Mouse (Mus musculus) heart, postnatal 4 days (tissue): Measurements from ENCODE around the gene Taf5l. TPM values are rescaled to one million over a fixed set of nuclear protein-coding genes. Genes with fewer than 3 reads are reported as not detected.
"Not testable (repeated sequence)": the region's sequence is repeated elsewhere in the genome, so short reads cannot be mapped to it uniquely, and the experiment has no call there.

ENCODE experiments used
- DNase-seq: peaks from one replicate; pipeline ENCODE4 v3.0.0; 2021
- total RNA-seq, 2 experiments: library from RNA; stranded (reverse); gene quantifications; 2 replicates each; pipeline ENCODE4 v1.2.3; 2021

The Taf5l gene
- total RNA-seq, result 10 to 100 TPM; 27.5 to 29.9 TPM

- DNase-seq, result peak; percentile 94
Measured at GRCm38 (mm10) chr8:124021237-124022227, at the start of gene Taf5l, which contains the start of gene Urb2. Taf5l (minus strand) TSS chr8:124021397. Urb2 (plus strand) TSS chr8:124021508.

DNA sequence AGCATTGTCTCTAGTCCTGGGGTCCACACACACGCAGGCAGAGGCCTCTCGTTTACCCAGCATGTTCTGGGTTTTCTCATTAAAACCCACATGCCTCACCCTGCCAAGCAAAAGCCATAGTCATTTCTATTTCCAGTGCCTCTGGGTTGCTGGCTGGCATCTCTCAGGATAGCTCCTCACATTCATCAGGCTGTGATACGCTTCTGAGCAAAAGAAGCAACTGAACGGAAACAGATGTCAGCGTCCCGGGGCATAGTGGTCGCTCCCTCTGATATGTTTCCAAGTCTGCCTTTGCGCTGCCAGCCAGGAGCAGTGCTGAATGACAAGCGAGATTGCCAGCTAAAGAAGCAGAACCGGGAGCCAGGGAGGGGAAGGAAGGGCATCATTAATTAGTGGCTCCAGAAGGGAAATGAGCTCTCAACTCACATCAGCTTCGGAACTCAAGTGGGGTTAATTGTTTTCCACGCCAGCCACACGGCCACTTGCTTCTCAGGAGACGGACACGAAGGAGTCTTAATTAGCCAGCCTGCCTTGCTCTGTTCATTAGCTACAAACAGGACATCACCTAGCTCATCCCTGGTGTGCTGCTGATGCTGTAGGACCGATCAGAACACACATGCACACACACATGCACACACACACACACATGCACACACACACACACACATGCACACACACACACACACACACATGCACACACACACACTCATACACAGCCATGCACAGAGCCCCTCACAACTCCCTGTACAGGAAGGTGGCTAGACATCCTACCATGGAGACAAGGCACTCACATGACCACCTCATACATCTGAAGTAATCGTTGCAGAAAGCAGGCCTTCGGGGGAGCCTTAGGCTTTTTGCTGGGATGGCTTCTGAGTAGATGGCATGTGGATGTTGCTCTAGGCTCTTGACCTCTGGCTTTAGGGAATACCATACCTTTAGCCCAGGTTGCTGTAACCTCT is 49.4 kb upstream of the Taf5l start:
- DNase-seq, result peak; percentile 69

GRCm38 (mm10) chr8:124067059-124067750 is 46.0 kb upstream of the Taf5l start:
- no peak for DNase-seq

DNA sequence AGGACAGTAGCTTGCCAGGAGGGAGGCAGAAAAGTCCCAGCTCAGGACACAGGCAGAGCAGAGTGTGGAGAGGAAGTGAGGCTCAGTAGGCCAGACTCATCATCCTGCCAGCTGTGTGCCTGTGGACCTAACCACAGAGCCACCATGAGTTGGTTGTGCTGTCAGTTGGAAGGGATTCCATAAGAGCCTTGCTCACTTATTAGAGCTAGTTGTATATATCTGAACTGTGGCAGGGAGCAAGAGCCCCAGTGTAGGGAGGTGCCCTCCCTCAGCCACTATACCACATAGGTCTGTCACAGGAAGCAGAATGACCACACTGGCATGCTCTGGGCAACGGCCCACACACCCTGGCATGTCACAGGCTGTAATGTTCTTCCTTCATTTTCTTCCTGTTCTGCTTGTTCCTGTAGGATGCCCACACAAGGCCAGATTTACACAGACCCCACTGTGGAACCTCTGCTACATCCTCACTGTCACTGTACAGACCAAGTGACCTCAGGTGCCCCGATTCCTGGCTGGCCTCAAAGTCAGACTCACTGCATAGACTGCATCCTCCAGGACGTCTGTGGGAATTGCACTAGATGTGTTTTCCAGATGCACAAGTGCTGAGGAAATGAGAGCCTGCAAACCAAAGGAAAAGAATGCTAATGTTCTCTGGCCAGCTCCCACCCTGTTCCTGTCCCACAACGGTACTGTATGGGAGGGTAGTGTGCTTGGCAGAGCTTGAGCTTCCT is 45.3 kb upstream of the Taf5l start:
- peak; percentile 61 for DNase-seq

- DNase-seq, result no peak
Measured at GRCm38 (mm10) chr8:124056832-124057655, 35.8 kb upstream of the Taf5l start.

DNA sequence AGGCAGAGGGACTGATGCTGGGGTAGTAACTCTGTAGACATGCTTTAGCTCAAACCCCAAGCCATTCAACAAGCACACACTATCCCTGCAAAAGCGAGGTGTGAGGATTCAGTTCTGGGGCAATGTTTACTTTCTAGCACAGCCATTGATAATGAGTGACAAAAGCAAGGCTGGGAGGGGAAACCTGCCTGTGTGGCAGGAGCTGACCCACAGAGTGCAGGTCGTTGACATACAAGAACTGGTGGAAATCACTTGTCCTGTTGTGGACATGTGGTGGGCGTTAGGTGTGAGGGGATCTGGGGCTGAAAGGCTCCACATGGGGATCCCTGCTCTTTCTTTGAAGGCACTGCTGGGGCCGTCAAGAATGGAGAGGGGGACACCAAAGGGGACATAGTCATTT is 31.4 kb upstream of the Taf5l start:
- DNase-seq, result no peak

GRCm38 (mm10) chr8:124052110-124052509 is 30.9 kb upstream of the Taf5l start:
- peak; percentile 86 for DNase-seq

DNA sequence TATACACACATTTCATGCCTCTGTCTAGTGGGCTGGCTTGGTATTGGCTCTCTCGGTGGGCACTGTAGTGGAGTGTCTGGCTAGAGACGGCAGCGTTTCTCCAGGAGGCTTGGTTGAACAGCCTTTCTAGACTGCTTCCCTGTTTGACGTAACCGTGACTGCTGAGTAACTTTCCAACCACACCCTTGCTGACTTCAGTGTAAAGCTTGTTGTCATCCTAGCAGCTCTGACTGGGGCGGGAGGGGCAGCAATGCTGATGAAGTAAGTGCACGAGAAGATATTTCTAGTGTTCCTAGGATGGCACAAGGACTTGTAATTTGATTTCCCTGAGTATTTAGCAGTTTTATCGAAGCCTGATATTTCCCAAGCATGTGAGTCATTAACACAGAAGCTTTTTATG is 24.7 kb upstream of the Taf5l start:
- DNase-seq, result no peak

DNA sequence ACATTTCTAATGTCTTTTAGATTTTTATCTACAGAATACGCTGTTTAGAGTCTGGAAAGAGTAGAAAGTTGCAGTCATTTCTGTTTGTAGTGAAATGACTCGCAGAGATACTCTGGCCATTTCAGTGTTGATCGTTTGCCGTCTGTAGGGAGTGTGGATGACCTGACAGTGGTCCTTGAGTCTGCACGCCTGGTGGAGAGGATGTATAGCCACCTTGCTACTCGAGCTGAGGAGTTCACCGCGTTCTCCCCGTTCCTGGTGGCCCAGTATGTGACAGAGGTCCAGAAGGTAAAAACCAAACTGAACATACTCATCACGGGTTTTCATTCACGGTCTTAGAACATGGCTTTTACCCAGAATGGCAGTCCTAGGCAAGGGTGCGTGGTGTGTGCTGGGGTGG is 23.7 kb upstream of the Taf5l start:
- DNase-seq, result no peak

- no peak for DNase-seq
Measured at GRCm38 (mm10) chr8:124044421-124044820, 23.2 kb upstream of the Taf5l start.

DNA sequence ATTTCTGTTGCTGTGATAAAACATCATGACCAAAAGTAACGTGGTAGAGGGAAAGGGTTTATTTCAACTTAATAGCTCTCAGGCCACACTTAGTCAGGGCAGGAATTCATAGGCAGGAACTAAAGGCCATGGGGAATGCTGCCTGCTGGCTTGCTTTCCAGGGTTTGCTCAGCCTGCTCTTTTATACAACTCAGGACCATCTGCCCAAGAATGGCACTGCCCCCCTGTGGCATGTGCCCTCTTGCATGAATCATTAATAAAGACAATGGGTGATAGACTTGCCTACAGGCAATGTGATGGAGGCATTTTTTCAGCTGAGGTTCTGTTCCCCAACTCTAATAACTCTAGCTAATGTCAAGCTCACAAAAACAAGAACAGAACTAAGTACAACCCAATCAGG is 21.0 kb upstream of the Taf5l start:
- DNase-seq, result no peak

DNA sequence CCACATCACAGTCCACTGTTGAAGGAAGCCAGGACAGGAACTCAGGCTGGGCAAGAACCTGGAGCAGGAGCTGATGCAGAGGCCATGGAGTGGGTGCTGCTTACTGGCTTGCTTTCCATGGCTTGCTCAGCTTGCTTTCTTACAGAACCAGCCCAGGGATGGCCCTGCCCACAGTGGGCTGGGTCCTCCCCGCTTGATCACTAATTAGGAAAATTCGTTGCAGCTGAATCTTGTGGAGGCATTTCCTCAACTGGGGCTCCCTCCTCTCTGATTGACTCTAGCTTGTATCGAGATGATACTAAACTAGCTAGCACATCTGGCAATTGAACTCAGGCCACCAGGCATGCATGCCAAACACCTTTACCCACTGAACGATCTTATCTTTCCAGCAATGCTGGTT is 18.2 kb upstream of the Taf5l start:
- no peak for DNase-seq

DNA sequence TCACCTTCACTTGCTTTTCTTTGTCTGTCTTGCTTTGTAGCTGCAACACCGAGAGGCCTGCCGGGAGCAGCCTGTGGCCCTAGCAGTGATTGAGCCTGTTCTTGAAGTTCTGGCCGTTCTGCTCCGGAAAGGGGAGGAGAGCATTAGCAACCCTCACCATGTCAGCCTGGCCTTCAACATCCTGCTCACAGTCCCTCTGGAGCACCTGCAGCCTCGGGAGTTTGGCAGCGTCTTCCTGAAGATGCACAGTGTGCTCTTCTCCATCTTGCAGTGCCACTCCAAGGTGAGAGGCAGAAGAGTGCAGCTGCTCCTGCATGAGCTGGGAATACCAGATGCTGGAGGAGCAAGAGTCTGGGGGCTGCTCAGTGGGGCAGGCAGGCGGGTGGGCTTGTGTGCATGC is 16.9 kb upstream of the Taf5l start:
- no peak for DNase-seq

- no peak for DNase-seq
Measured at GRCm38 (mm10) chr8:124033400-124033799, 12.2 kb upstream of the Taf5l start.

GRCm38 (mm10) chr8:124027831-124028230 is 6.6 kb upstream of the Taf5l start:
- no peak for DNase-seq

DNA sequence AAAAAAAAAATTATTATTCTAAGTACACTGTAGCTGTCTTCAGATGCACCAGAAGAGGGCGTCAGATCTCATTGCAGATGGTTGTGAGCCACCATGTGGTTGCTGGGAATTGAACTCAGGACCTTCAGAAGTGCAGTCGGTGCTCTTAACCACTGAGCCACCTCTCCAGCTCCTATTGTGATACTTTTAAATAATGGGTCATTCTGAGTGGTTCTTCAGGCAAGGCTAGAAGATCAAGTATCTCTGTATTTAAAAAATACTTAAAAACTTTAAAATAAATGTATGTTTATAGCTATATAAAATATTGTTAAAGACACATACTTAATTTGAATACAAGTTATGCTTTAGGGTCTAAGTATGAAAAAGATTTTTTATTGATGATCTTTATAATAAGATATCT is 5.1 kb upstream of the Taf5l start:
- not testable (repeated sequence) for DNase-seq

DNA sequence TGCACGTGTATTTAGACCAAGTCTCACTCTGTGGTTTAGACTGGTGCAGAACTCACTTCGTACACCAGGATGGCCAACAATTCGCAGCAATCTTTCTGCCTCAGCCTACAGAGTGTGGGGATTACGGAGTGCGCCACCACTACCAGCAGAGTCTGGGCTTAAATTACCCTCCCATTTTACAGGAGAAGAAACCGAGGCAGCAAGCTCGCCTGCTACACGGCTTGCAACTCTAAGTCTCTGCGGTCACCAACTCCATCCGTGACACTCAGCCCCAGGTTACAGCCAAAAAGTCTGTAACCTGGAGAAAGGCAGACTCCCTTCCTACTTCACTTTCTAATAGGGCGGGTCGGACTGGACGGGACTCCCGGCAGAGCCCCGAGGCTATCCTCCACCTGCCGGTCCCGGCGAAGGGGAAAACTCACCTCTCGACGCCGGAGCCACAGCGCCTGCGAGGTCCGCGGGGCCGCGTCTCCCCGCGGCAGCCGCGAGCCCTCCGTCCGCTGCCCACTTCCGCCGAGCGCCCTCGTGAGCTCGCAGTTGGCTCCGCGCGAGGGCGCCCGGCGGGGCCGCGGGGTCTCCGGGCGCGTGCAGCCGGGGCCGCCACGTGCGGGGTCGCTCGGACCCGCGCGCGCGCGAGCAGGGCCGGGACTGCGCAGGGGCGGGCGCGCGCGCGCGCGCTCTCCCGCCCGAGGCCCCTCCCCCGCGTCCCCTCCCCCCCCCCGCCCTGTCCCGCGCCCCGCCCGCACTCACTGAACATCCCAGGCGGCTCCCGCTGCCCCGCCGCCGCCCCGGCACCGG is 559 bp downstream of the Taf5l start:
- DNase-seq, result peak; percentile 71

GRCm38 (mm10) chr8:124019782-124020181 is 1.4 kb downstream of the Taf5l start:
- DNase-seq, result peak; percentile 25

DNA sequence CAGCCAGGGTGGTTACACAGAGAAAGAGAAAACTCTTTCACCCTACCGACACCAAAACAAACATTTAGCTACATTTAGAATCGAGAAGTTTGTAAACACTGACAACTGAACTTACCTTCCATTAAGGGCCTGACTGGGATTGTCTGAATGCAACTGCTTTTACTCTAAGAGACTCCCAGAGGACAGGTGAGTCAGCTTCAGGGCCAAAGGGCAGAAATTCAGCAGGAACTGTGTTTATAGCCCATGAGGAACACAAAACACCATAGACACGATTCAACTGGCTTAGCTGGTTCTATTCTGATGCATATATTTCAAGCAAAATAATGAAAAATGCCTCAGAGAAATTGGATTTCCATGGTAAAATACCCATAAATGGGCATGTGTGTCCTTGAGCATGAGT is 6.4 kb downstream of the Taf5l start:
- no peak for DNase-seq

- not testable (repeated sequence) for DNase-seq
Measured at GRCm38 (mm10) chr8:124014299-124014698, 6.9 kb downstream of the Taf5l start.
